Mouse (Mus musculus) myocyte (in vitro differentiated cells): ENCODE measurements at regions not wholly inside any gene's neighbourhood (a gene's known extent, or its start where the extent isn't known, plus 50 kb on each side); places are given as distances from the start of the nearest gene placed in this dataset.

Source experiments
- H3K27me3 ChIP-seq: one replicate; pipeline ENCODE4 v1.6.1; 2011; ENCODE audit not compliant: control insufficient read depth, insufficient read depth, insufficient read length
- H3K36me3 ChIP-seq: one replicate; pipeline ENCODE4 v1.6.1; 2011; ENCODE audit not compliant: control insufficient read depth, insufficient read depth
- H3K4me2 ChIP-seq: one replicate; pipeline ENCODE4 v1.6.1; 2011; ENCODE audit warnings: low read depth, control low read depth
- H3K4me3 ChIP-seq: one replicate; pipeline ENCODE4 v1.5.1; 2011; ENCODE audit warnings: mild to moderate bottlenecking, control low read depth, moderate library complexity
- H3K79me2 ChIP-seq: one replicate; pipeline ENCODE4 v1.6.1; 2011; ENCODE audit not compliant: control insufficient read depth, insufficient read depth
- H3ac ChIP-seq: one replicate; pipeline ENCODE4 v1.6.1; 2011; ENCODE audit not compliant: control insufficient read depth, insufficient read length
- CEBPB ChIP-seq: IDR thresholded peaks from 2 replicates; pipeline ENCODE4 v1.6.1; 2011; ENCODE audit warnings: mild to moderate bottlenecking, moderate library complexity; ENCODE audit not compliant: poor library complexity, insufficient read depth, severe bottlenecking
- E2F4 ChIP-seq: IDR thresholded peaks from one replicate; pipeline ENCODE4 v1.6.1; 2011; ENCODE audit warnings: mild to moderate bottlenecking, control low read depth, moderate library complexity; ENCODE audit not compliant: insufficient read depth
- MAX ChIP-seq: IDR thresholded peaks from one replicate; pipeline ENCODE4 v1.6.1; 2011; ENCODE audit warnings: low read depth, mild to moderate bottlenecking, control low read depth
- MYOD1 ChIP-seq, 3 experiments: IDR thresholded peaks; one replicate each; pipeline ENCODE4 v1.6.1; 2011; ENCODE audit warnings: control low read depth in 2 of 3, low read depth in 2 of 3, mild to moderate bottlenecking in 2 of 3, moderate library complexity in 1 of 3; ENCODE audit not compliant: insufficient read length in 2 of 3, control insufficient read depth in 1 of 3
- MYOG ChIP-seq, 3 experiments: IDR thresholded peaks; one replicate each; pipeline ENCODE4 v1.6.1; 2011; ENCODE audit warnings: control low read depth in 2 of 3, low read depth in 2 of 3, mild to moderate bottlenecking in 2 of 3; ENCODE audit not compliant: insufficient read length in 2 of 3, control insufficient read depth in 1 of 3, insufficient read depth in 1 of 3
- POLR2A ChIP-seq: IDR thresholded peaks from one replicate; pipeline ENCODE4 v1.6.1; 2011; ENCODE audit warnings: low read depth, mild to moderate bottlenecking, control low read depth, moderate library complexity; ENCODE audit not compliant: insufficient read length
- POLR2AphosphoS2 ChIP-seq: IDR thresholded peaks from one replicate; pipeline ENCODE4 v1.6.1; 2011; ENCODE audit warnings: low read depth, control low read depth; ENCODE audit not compliant: insufficient read length
- REST ChIP-seq: IDR thresholded peaks from one replicate; pipeline ENCODE4 v1.6.1; 2011; ENCODE audit warnings: mild to moderate bottlenecking, control low read depth, moderate library complexity; ENCODE audit not compliant: insufficient read depth, insufficient read length
- SRF ChIP-seq: IDR thresholded peaks from one replicate; pipeline ENCODE4 v1.6.1; 2011; ENCODE audit warnings: low read depth; ENCODE audit not compliant: control insufficient read depth, insufficient read length
- TCF12 ChIP-seq: IDR thresholded peaks from one replicate; pipeline ENCODE4 v1.6.1; 2011; ENCODE audit warnings: mild to moderate bottlenecking, control low read depth; ENCODE audit not compliant: poor library complexity, insufficient read depth, severe bottlenecking
- TCF3 ChIP-seq: IDR thresholded peaks from one replicate; pipeline ENCODE4 v1.6.1; 2011; ENCODE audit warnings: low read depth, control low read depth; ENCODE audit not compliant: insufficient read length
- USF1 ChIP-seq: IDR thresholded peaks from one replicate; pipeline ENCODE4 v1.6.1; 2011; ENCODE audit warnings: low read depth, mild to moderate bottlenecking, control low read depth, moderate library complexity

DNA sequence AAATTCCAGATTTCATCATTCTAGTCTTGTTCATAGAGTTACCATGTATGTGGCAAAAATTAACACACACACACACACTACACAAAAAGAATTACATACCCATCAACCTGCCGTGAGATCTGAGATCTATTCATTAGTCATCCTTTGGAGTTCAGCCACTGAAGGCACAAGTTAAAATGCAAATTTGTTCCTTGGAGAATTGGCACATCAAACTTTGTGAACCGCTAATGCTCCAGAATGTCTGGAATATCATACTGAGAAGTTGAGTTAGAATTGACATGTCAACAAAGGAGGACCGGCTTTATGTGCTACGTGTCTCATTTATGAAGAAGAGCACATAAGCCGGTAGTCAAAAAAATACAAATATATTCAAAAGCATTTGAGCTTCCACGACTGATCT is 198.5 kb downstream of the Dad1 start:
- Histone ChIP-seq H3K27me3 (no peaks in the 10 kb centered on the region), H3ac (no peak overlapping the region), H3K4me2 (no peak overlapping the region), H3K36me3 (no peaks in the 10 kb centered on the region), H3K4me3 (no peak overlapping the region), H3K79me2 (no peaks in the 10 kb centered on the region)
- TF ChIP-seq MAX = no peak
- TF ChIP-seq SRF = no peak
- no peak for TF ChIP-seq MYOD1 (IDR thresholded peaks at IDR 0.05; ENCODE audit: control insufficient read depth in 1 of 3, insufficient read length in 2 of 3, low read depth in 2 of 3)
- no peak for TF ChIP-seq REST
- TF ChIP-seq POLR2AphosphoS2 = no peak
- TF ChIP-seq USF1 = no peak
- no peak for TF ChIP-seq TCF12
- TF ChIP-seq CEBPB = no peak
- no peak for TF ChIP-seq MYOG (IDR thresholded peaks at IDR 0.05; ENCODE audit: control insufficient read depth in 1 of 3, insufficient read depth in 1 of 3, insufficient read length in 2 of 3, low read depth in 2 of 3)
- TF ChIP-seq POLR2A = no peak
- no peak for TF ChIP-seq TCF3
- no peak for TF ChIP-seq E2F4

DNA sequence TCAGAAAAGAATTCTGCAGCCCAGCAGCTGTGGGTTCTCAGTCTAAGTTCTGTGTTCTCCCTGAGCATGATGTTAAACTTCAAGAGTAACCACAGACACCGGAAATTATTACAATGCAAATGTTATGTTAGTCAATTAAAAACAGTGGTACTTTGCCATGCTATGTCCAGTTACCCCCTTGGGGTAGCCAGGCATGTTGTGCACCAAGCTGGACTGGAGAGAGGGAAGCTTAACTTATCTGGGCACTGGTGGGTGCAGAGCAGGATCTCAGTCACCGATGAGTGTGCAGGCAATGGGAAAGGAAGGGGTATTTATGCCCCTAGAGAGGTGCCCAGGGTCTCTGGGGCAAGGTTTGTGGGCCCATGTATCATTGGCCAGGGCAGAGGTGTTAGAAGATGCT is 211.6 kb downstream of the Dad1 start:
- H3K4me3 ChIP-seq = no peak overlapping the region
- H3K79me2 ChIP-seq = no peaks in the 10 kb centered on the region
- TF ChIP-seq USF1 (no peak), SRF (no peak), POLR2AphosphoS2 (no peak), TCF3 (no peak), MYOG (IDR thresholded peaks at IDR 0.05; ENCODE audit: control insufficient read depth in 1 of 3, insufficient read depth in 1 of 3, insufficient read length in 2 of 3, low read depth in 2 of 3) (no peak), CEBPB (no peak), MAX (no peak), MYOD1 (IDR thresholded peaks at IDR 0.05; ENCODE audit: control insufficient read depth in 1 of 3, insufficient read length in 2 of 3, low read depth in 2 of 3) (no peak)
- H3ac ChIP-seq = no peak overlapping the region
- no peak overlapping the region for H3K4me2 ChIP-seq
- peaks cover 6% of the 10 kb centered on the region for H3K27me3 ChIP-seq
- no peaks in the 10 kb centered on the region for H3K36me3 ChIP-seq

DNA sequence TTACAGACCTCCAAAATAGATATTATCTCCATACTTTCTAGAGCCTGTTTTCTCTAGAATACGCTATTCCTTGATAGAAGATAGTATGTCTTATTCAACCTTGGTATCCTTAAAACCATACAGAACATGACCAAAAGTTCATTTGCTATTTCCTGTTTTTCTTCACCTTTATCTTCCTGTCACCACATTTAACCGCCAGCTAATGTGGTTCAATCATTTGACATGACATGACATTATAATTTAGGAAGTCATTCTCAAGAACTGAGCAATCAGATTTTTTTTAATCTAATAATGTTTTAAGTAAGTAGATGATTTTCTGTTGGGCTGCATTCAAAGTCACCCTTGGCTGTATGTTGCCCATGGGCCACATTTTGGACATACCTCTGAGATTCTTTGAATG is 213.3 kb downstream of the Dad1 start:
- H3ac ChIP-seq = no peak overlapping the region
- no peak overlapping the region for H3K4me3 ChIP-seq
- no peaks in the 10 kb centered on the region for H3K36me3 ChIP-seq
- TF ChIP-seq POLR2A = no peak
- TF ChIP-seq MYOG (IDR thresholded peaks at IDR 0.05; ENCODE audit: control insufficient read depth in 1 of 3, insufficient read depth in 1 of 3, insufficient read length in 2 of 3, low read depth in 2 of 3) = no peak
- no peak for TF ChIP-seq MAX
- no peak for TF ChIP-seq CEBPB
- TF ChIP-seq USF1 = no peak
- no peak for TF ChIP-seq POLR2AphosphoS2
- H3K79me2 ChIP-seq = no peaks in the 10 kb centered on the region
- no peak overlapping the region for H3K4me2 ChIP-seq
- H3K27me3 ChIP-seq = peaks cover 6% of the 10 kb centered on the region

GRCm38 (mm10) chr14:54034516-54034915 is 219.4 kb downstream of the Dad1 start:
- no peaks in the 10 kb centered on the region for H3K27me3 ChIP-seq
- no peak overlapping the region for H3K4me2 ChIP-seq
- no peak overlapping the region for H3K4me3 ChIP-seq
- no peaks in the 10 kb centered on the region for H3K79me2 ChIP-seq
- H3ac ChIP-seq = no peak overlapping the region
- no peak for TF ChIP-seq MAX
- no peak for TF ChIP-seq POLR2A
- no peak for TF ChIP-seq SRF
- no peak for TF ChIP-seq TCF12
- TF ChIP-seq REST = no peak
- no peak for TF ChIP-seq USF1
- no peak for TF ChIP-seq TCF3
- TF ChIP-seq MYOG (IDR thresholded peaks at IDR 0.05; ENCODE audit: control insufficient read depth in 1 of 3, insufficient read depth in 1 of 3, insufficient read length in 2 of 3, low read depth in 2 of 3) = no peak
- TF ChIP-seq MYOD1 (IDR thresholded peaks at IDR 0.05; ENCODE audit: control insufficient read depth in 1 of 3, insufficient read length in 2 of 3, low read depth in 2 of 3) = no peak
- no peak for TF ChIP-seq E2F4
- TF ChIP-seq POLR2AphosphoS2 = no peak
- TF ChIP-seq CEBPB = no peak
- H3K36me3 ChIP-seq = no peaks in the 10 kb centered on the region

GRCm38 (mm10) chr14:54023552-54023951 is 230.4 kb downstream of the Dad1 start:
- H3K4me2 ChIP-seq = no peak overlapping the region
- no peak overlapping the region for H3K4me3 ChIP-seq
- no peak overlapping the region for H3ac ChIP-seq
- no peaks in the 10 kb centered on the region for H3K36me3 ChIP-seq
- no peaks in the 10 kb centered on the region for H3K27me3 ChIP-seq
- TF ChIP-seq MYOG (IDR thresholded peaks at IDR 0.05; ENCODE audit: control insufficient read depth in 1 of 3, insufficient read depth in 1 of 3, insufficient read length in 2 of 3, low read depth in 2 of 3) = no peak
- no peak for TF ChIP-seq POLR2AphosphoS2
- TF ChIP-seq USF1 = no peak
- TF ChIP-seq TCF3 = no peak
- TF ChIP-seq SRF = no peak
- TF ChIP-seq E2F4 = no peak
- TF ChIP-seq MYOD1 (IDR thresholded peaks at IDR 0.05; ENCODE audit: control insufficient read depth in 1 of 3, insufficient read length in 2 of 3, low read depth in 2 of 3) = no peak
- TF ChIP-seq REST = no peak
- no peak for TF ChIP-seq POLR2A
- no peak for TF ChIP-seq MAX
- TF ChIP-seq CEBPB = no peak
- no peak for TF ChIP-seq TCF12
- no peaks in the 10 kb centered on the region for H3K79me2 ChIP-seq
